Mouse (Mus musculus) CD8-positive naive resting alpha-beta T cell, adult 57 days (primary cell): ENCODE results near the gene Sf3a2. TPM values are rescaled to one million over a fixed set of nuclear protein-coding genes. Genes with fewer than 3 reads are reported as not detected.

Experiments used
- total RNA-seq: library from RNA; stranded (reverse); gene quantifications from one replicate; pipeline ENCODE4 v1.2.4, GENCODE M21; 2023

The Sf3a2 gene
- 81.1 TPM for total RNA-seq

GRCm38 (mm10) chr10:80798150-80799006 lies at the start of gene Sf3a2, which contains the start of gene Plekhj1:
Gene Sf3a2 (plus strand): TSS chr10:80798198.
Gene Plekhj1 (minus strand): TSS chr10:80798626.

DNA sequence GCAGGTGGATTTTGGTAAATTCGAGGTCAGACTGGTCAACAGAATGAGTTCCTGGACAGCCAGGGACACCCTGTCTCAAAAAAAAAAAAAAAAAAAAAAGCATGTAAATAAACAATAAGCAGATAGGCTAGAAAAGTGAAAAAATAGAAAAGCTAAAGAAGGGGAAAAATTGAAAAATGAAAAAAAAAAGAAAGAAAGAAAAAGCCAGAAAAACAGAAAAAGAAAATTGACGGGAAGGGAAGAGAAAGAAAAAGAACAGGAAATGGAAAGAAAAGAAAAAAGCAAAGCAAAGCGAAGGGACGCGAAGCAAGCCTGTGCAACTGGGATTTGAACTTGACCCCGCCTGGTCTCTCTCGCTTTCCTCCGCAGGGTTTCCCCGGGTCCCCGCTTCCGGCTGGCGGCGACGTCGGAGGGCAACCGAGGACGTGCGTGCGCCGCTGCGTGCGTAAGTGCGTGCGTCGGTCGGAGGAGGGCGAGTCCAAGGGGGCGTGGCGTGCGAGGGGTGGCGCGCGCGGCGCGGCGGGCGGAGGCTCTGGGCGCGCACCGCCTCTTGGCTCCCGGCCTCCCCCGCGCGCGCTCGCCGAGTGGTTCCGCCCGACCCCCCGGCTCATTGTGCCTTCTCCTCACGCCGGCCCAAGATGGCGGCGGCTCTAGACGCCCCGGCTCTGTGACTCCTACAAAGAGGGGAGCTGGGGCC lies 43.3 kb upstream of the Sf3a2 start, which contains the start of gene Dot1l:
TSS of gene Dot1l (plus strand) at position 613 of the 697 bp plus-strand sequence.

DNA sequence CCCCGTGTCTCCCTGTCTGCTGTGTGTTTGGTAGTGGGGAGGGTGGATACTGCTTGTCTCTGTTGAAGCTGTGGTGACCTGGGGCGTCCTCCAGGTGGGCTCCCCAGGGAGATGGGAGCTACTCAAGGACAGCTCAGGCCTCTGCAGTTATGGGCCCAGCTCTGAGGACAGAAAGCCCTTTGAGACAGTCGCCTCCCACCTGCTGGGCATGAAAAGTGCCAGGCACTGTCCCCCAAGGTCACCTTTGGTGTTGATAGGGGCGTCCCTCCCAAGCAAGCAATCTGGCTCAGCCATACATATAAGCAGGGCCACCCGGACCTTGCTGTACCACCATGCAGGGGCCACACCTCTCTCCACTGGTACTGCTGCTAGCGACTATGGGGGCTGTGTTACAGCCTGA lies 6.9 kb downstream of the Sf3a2 start, which contains the start of gene Amh:
TSS of gene Amh (plus strand) at position 328 of the 400 bp plus-strand sequence.

GRCm38 (mm10) chr10:80813366-80813765 lies 15.4 kb downstream of the Sf3a2 start, which contains the start of gene Jsrp1:
Gene Jsrp1 (minus strand): TSS chr10:80813498.

DNA sequence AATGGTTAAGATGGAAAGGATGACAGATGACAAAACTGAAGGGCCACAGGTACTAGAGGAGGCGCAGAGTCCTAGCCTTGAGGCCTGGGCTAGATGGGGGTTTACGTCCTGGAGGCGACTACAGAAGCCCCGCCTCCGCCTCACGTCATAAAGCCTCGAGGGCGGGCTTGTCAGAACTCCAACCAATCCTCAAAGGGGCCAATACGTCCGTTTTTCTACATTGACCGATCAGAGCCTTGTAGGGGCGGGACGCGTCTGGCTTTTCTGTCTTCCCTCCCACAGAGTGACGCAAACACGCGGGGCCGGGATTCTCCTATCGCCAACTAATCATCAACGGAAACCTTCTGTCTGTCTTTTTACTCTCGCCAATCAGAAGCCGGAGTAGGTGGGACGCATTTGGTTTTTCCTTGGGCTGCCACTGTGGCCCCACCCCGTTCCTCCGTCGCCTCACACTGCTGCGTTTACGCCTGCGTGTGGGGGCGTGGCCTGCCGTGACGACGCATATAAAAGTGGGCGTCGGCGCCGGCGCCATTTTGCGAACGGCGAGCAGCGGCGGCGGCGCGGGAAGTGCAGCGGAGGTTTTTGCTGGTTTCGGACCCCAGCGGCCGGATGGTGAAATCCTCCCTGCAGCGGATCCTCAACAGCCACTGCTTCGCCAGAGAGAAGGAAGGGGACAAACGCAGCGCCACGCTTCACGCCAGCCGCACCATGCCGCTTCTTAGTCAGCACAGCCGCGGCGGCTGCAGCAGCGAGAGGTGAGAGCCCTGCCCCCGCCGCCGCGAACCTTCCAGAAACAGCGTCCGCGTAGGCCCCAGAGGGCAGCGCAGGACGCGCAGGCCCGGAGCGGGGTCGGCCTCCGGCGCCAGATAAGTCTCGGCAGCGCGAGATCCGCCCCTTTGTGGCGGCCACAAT lies 28.4 kb downstream of the Sf3a2 start, which contains the start of gene Oaz1:
TSS of gene Oaz1 (plus strand) at position 506 of the 912 bp plus-strand sequence.

DNA sequence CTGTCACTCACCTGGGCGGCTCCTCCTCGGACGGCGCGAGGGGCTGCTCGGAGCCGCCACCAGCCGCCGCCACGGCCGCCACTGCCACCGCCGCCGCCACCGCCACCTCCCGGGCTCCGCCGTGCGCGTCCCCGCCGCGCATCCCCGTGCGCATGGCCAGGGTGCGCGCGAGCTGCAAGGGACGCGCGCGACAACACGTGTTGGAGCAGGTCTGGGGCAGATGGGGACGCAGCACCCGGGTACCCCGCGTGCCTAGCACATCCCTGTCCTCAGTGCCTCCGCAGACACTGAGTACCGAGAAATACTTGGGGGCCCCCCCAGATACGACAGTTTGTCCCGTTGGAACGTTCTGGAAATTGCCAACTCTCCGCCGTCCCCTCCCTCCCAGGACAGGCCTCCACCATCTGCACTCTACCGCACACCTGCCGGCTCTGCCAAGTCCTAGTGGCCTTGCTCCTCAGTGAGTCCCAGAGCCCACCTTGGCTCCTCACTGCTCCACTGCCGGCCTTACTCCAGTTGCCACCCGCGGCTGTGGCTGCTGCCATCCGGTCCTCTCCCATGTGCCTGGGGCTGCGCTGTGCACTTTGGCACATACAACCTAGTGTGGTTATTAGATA lies 46.0 kb downstream of the Sf3a2 start, which contains the start of gene Lingo3:
TSS of gene Lingo3 (minus strand) at position 109 of the 617 bp plus-strand sequence.

Other genes starting within 250 kb of the Sf3a2 start
- gene Rexo1, start 236.6 kb upstream of the Sf3a2 start, total RNA-seq = 128 TPM
- gene Klf16, start 220.9 kb upstream of the Sf3a2 start, total RNA-seq = 27.5 TPM
- 52.0 TPM for gene Abhd17a, start 207.9 kb upstream of the Sf3a2 start, total RNA-seq
- 46.9 TPM for gene Scamp4, start 195.3 kb upstream of the Sf3a2 start, total RNA-seq
- 6.0 TPM for gene Adat3, start 195.3 kb upstream of the Sf3a2 start, total RNA-seq
- gene Gm49322, start 192.2 kb upstream of the Sf3a2 start, total RNA-seq = 4.5 TPM
- gene Csnk1g2, start 175.4 kb upstream of the Sf3a2 start, total RNA-seq = 209 TPM
- 20.7 TPM for gene Btbd2, start 141.1 kb upstream of the Sf3a2 start, total RNA-seq
- 330 TPM for gene Mknk2, start 120.1 kb upstream of the Sf3a2 start, total RNA-seq
- gene Mob3a, start 96.2 kb upstream of the Sf3a2 start, total RNA-seq = 138 TPM
- 45.1 TPM for gene Izumo4, start 96.0 kb upstream of the Sf3a2 start, total RNA-seq
- 123 TPM for gene Ap3d1, start 55.9 kb upstream of the Sf3a2 start, total RNA-seq
- 72.9 TPM for gene Dot1l, start 43.0 kb upstream of the Sf3a2 start, total RNA-seq
- gene Plekhj1, start 428 bp downstream of the Sf3a2 start, total RNA-seq = 141 TPM
- 1.4 TPM for gene Amh, start 7.0 kb downstream of the Sf3a2 start, total RNA-seq
- not detected for gene Jsrp1, start 15.3 kb downstream of the Sf3a2 start, total RNA-seq
- gene Oaz1, start 28.5 kb downstream of the Sf3a2 start, total RNA-seq = 517 TPM
- gene Lingo3, start 45.8 kb downstream of the Sf3a2 start, total RNA-seq = not detected
- 31.3 TPM for gene Lsm7, start 57.0 kb downstream of the Sf3a2 start, total RNA-seq
- gene Sppl2b, start 57.1 kb downstream of the Sf3a2 start, total RNA-seq = 25.5 TPM
- gene Tmprss9, start 73.7 kb downstream of the Sf3a2 start, total RNA-seq = not detected
- gene Timm13, start 102.8 kb downstream of the Sf3a2 start, total RNA-seq = 62.9 TPM
- 12.3 TPM for gene Lmnb2, start 120.0 kb downstream of the Sf3a2 start, total RNA-seq
- gene Gadd45b, start 131.9 kb downstream of the Sf3a2 start, total RNA-seq = 20.3 TPM
- gene Gng7, start 216.7 kb downstream of the Sf3a2 start, total RNA-seq = not detected
- not detected for gene Diras1, start 227.5 kb downstream of the Sf3a2 start, total RNA-seq
- 16.8 TPM for gene Slc39a3, start 239.2 kb downstream of the Sf3a2 start, total RNA-seq